Mouse (Mus musculus) left cerebral cortex, adult 18-20 months (tissue): ENCODE data around the gene Setd2. TPM values are rescaled to one million over a fixed set of nuclear protein-coding genes. Genes with fewer than 3 reads are reported as not detected.

ENCODE experiments used
- DNase-seq, 2 experiments: peaks; one replicate each; pipeline ENCODE4 v3.0.0; 2021 to 2022; ENCODE audit warnings: low spot score in 2 of 2, mixed read lengths in 1 of 2
- microRNA-seq, 2 experiments: library from miRNA; unstranded; fragments of <30 nt; microRNA quantifications; one replicate each; pipeline ENCODE4 v1.2.0; 2021
- total RNA-seq, 2 experiments: library from RNA; stranded (reverse); gene quantifications; 2 replicates each; pipeline ENCODE4 v1.2.3; 2021

The Setd2 gene
- total RNA-seq, 2 experiments from 2014 or later, result 60.2 to 61.9 TPM

DNA sequence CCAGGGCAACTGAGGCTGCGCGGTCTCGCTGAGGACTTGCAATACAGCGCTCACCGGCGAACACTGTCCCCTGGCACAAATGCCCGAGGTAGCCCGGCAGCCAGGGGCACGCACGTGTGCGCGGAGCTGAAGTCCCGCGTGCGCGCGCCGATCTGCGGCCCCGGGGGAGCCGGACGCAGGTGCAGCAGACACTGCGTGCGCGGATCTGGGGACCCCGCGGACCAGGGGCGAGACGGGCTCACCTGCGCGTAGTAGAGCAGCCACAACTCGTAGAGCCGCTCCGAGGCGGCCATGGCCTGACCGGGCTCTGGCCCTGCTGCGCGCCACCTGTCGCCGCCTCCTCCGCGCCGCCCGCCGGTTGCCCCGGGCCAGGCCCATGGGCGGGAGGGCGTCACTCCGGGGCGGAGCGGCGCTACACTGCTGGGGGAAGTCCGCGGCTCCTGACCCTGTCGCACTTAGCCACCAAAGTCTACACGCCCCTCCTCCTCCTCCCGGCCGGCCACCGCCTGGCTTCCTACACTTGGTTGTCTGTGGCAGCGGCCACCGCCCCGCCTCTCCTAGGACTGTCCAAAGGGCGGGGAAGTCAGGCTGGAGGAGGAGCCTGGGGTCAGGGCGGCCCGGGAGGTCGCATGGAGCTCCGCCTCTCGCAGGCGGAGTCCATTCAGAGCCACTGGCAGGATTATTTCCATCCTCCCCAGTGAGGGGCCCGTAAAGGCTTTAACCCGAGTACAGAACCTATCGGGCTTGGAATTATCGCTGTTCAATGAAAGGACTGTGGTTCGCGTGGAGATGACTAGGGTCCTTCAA is 121.5 kb downstream of the Setd2 start, which contains the start of gene Nbeal2:
TSS of gene Nbeal2 (minus strand) at position 507 of the 807 bp plus-strand sequence.
- peak; percentile 63 to 74 for DNase-seq

DNA sequence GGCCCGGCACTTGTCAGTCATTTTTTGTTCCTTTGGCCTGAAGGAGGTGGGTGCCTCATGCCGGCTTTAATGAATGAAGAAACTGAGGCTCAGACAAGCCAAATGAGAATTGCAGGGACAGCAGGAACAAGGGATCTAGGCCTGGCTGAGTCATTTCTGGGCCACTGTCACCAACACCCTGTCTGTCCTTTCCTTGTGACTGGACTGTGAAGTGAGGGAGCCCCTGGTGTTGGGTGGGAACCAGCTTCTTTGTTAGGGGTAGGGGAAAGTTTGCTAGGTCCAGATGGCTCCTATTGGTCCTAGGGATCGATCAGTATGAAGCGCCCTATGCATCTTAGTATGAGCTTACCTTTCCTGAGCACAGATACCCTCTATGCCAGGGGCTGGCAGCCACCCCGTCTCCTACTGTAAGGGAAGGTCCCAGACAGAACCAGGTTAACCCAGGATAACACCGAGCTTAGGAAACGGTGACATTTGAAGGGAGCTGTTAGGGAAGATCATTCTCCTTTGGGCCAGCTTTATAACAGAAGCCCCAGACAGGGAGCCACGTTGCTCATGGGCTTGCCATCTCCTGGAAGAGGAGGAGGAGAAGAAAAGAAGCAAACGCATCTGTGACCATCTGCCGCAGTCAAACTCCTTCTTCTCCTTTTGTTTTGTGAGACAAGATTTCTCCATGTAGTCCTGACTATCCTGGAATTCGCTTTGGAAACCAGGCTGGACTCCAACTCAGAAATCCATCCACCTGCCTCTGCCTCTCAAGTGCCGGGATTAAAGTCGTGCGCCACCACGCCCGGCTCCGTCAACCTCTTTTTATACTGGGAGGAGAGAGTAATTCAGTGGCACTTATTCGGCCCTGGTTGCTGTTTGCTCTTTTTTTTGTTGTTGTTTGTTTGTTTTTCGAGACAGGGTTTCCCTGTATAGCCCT is 122.6 kb downstream of the Setd2 start:
- DNase-seq, result no peak

- no peak for DNase-seq
These were observed 123.2 kb downstream of the Setd2 start for GRCm38 (mm10) chr9:110655651-110656007.

DNA sequence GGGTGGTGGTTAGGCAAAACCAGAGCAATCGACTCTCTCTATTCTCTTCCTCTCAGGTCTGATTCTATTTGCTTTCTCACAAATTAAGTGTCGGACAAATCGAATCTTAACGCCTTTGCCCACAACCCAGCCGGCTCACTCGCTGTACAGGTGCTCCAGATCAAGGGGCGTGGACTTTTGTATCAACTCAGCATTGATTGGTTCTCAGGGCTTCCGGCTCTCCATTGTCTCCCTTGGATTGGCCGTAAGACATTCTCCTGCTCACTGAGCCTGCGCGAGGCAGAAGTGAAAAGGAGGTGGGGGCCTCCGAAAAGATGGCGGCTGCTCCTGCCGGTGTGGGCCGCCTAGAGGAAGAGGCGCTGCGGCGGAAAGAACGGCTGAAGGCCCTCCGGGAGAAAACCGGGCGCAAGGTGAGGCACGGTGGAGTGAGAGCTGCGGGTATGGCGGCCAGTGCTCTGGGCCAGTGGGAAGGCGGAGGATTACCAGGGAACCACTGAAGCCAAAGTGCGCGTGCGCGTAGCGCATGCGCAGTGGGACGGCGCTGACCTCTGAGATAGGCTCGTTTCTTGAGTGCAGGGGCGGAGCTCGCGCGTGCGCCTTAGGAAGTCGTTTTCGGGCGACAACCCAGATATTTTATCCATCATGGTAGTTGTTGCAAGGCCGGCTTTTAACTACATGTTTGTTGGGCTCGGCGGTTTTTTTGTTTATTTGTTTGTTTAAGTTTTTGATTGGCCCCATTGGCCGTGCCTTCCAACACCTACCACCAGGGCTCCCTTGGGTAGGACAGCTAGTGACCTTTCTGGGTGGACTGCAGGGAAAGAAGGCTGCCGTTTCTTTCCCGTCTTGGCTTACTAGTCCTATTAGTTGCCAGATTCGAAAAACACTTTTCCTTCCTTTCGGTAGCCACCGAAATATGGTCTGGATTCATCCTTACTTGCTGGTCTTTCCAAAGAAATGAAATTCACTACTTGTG is 124.1 kb downstream of the Setd2 start, which contains the start of gene Ccdc12:
TSS of gene Ccdc12 (plus strand) at position 255 of the 973 bp plus-strand sequence.
- peak; percentile 90 to 96 for DNase-seq

- DNase-seq, result no peak
These were observed 125.2 kb downstream of the Setd2 start for GRCm38 (mm10) chr9:110657474-110658078.

DNA sequence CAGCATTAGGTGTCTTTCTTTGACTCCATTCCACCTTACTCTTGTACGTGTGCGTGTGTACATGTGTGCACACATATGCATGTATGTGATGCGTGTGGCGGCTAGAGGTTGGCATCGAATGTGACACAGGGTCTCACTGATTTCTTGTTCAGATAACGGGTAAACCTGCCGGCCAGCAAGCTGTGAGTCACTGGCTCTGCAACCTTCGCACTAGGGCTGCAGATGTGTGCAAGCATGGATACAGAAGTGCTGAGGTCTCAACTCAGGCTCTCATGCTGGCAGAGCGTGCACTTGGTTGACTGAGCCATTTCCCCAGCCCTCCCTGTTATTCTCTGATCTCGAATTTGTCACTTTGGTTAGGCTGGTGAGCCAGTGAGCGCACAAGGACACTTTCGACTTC is 127.1 kb downstream of the Setd2 start:
- no peak for DNase-seq

GRCm38 (mm10) chr9:110660208-110660607 is 127.8 kb downstream of the Setd2 start:
- no peak for DNase-seq

DNA sequence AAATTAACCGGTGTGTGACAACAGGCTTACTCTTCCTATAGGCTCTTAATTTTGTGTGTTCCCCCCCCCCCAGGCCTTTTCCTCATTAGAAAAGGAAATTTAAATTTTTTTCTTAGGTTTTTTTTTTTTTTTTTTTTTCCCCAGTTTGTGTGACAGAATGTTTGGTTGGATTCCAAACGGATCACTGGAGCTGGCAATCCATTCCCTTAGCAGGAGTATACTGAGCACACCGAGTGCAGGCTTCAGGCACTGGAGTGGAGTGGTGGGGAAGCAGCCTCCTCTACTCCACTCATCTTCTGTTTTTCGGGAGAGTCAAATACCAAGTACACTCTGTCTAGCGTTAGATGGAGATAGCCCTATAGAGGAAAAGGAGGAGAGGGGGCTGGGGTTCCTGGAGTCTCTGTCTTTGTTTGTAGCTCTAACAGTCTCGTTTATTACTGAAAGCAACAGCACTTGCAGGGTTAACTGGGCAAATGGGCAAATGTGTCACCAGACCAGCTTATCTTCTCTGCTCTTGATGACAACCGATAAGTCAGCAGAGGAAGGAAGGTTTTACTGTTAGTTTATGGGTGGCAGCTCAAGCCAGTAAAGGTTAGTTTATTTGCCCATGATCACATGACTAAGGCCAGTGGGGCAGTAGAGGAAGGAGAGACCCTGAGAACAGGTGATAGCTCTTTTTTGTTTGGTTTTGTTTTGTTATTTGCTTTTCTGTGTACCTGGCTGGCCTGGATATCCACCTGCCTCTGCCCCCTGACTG is 128.6 kb downstream of the Setd2 start:
- no peak for DNase-seq

GRCm38 (mm10) chr9:110662844-110663243 is 130.4 kb downstream of the Setd2 start:
- DNase-seq, result no peak

DNA sequence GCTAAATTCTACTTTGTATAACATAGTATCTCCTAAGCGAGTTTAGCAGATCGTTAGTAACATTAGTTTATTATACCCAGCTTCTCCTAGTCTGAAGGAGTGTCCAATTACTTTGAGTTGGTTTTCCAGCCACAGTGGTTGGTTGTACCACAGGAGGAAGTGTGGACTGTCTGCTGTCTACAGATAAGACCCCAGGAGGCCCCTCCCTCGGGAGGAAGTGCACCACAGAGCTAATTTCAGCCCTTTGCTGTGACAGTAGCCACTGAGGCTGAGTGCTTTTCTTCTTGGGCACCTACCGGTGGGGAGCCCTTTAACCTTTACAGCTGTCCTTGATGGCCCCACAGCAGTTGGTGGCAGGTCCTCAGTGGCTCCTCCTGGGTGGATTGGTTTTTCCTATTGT is 133.5 kb downstream of the Setd2 start:
- no peak for DNase-seq

DNA sequence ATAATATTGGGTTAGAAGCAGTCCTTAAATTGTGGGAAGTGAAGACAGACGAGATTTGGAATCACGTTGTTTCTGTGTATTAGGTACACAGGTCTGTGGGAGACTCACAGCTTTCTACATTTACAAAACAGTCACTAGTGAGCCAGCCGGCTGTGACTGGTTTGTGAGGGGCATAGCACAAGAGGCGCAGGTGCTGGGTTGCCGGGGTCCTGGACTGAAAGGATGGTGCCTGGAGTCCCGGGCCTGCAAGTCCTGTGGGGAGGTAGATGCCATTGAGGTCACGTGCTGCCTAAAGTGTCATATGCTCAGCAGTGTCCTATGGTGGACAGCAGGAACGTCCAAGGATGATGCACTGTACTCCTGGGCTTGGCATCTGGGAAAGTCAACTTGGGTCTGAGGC is 134.0 kb downstream of the Setd2 start:
- no peak for DNase-seq

DNA sequence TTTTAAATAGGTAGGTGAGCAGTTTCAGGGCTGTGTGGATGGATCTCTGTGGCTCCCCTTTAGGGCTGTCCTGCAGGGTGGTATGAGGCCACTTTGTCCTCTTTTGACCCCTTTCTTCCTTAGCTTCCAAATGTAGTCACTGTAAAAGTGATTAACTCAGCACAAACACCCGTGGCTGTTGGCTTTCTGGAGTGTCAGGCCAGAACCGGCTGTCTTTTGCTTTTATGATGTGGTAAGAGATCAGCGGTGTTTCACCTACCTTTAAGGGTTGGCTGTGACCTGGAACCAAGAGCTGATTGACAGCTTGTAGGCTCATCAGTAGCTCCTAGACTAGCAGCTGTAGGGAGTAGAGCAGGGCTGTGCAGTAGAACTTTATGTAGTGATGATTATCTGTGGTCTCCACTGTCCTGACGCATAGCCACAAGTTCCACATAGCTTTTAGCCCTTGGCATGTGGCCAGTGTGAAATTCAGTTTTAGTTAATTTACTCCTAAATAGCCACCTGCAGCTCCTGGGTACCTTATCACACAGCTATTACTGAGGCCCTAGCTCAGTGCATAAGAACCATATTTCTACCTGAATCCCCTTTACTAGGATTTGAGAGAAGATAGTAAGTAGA is 134.9 kb downstream of the Setd2 start:
- no peak for DNase-seq

Small RNA genes within 50 kb of the gene (microRNA-seq; reads per million reads assigned to microRNA genes)
- 0 reads per million in 2 experiments for gene Mir8107

Other genes with a start within 250 kb of the Setd2 start
- gene Elp6, start 227.4 kb upstream of the Setd2 start, total RNA-seq, result 10 to 100 TPM in 1 of 2 experiments, 1 to 10 TPM in 1; 10.0 to 13.6 TPM
- gene Scap, start 199.3 kb upstream of the Setd2 start, total RNA-seq, result 100 to 1,000 TPM in 1 of 2 experiments, 10 to 100 TPM in 1; 91.7 to 103 TPM
- gene Ptpn23, start 124.4 kb upstream of the Setd2 start, total RNA-seq, result 10 to 100 TPM; 53.1 to 55.5 TPM
- under 1 TPM in 1 of 2 experiments, not detected in 1; 0.51 TPM for gene Ngp, start 112.8 kb upstream of the Setd2 start, total RNA-seq
- 10 to 100 TPM; 30.0 to 30.6 TPM for gene Klhl18, start 55.9 kb upstream of the Setd2 start, total RNA-seq
- 1 to 10 TPM; 3.6 to 5.3 TPM for gene Kif9, start 55.6 kb upstream of the Setd2 start, total RNA-seq
- 1 to 10 TPM; 2.2 to 2.9 TPM for gene Nradd, start 91.9 kb downstream of the Setd2 start, total RNA-seq
- gene Nbeal2, start 121.6 kb downstream of the Setd2 start, total RNA-seq, result 10 to 100 TPM in 1 of 2 experiments, 1 to 10 TPM in 1; 9.6 to 12.2 TPM
- 10 to 100 TPM; 47.2 to 53.9 TPM for gene Ccdc12, start 123.9 kb downstream of the Setd2 start, total RNA-seq
- not detected for gene Myl3, start 209.3 kb downstream of the Setd2 start, total RNA-seq
- 1 to 10 TPM; 5.3 to 6.9 TPM for gene Pth1r, start 214.5 kb downstream of the Setd2 start, total RNA-seq